Mouse (Mus musculus) G1E (cell line): ENCODE measurements around the gene Kif13a.

ENCODE experiments used
- CTCF ChIP-seq: IDR thresholded peaks from 2 replicates; pipeline ENCODE4 v1.5.1; 2012; ENCODE audit warnings: low read depth, low read length, inconsistent platforms, mixed read lengths
- GATA1 ChIP-seq: IDR thresholded peaks from 2 replicates; pipeline ENCODE4 v1.6.1; 2012; ENCODE audit warnings: borderline replicate concordance, low read length, inconsistent platforms, mixed read lengths
- GATA2 ChIP-seq: IDR thresholded peaks from 2 replicates; pipeline ENCODE4 v1.6.1; 2012; ENCODE audit warnings: low read depth, low read length, inconsistent platforms, borderline replicate concordance
- TAL1 ChIP-seq: conservative IDR thresholded peaks from 2 replicates; pipeline ENCODE4 v1.6.1; 2012; ENCODE audit warnings: low read depth, low read length, inconsistent platforms, mixed read lengths

DNA sequence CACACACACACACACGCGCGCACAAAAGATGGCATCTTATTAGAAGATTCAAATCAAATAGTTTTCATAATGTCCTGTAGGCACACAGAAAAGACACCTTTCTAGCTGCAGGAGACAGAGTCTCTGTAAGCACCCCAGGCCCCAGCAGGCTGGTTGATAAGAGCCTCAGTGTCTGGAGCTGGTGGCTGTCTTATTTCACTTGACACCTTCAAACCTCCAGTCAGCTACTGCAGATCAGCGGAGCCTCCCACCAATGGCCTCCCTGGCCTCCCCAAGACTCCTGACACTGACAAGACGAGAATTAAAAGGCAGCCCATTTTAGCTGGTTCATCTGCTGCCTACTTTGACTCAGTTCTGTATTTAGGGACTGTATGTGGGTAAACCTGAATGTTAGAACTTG is 11.2 kb downstream of the Kif13a start:
- TF ChIP-seq TAL1: no peak
- no peak for TF ChIP-seq CTCF
- TF ChIP-seq GATA1: no peak
- TF ChIP-seq GATA2: no peak
